Mouse (Mus musculus) kidney, adult 2 months (tissue): ENCODE results near the gene Tgfbrap1.

Source experiments
- CTCF ChIP-seq: fragments of 200-500 bp; conservative IDR thresholded peaks from 2 replicates; pipeline ENCODE4 v1.5.1; 2011; ENCODE audit warnings: low read depth, mild to moderate bottlenecking, control low read depth, low read length, moderate library complexity, mixed read lengths; ENCODE audit not compliant: insufficient read depth, insufficient read length
- POLR2A ChIP-seq: fragments of 200-500 bp; IDR thresholded peaks from one replicate; pipeline ENCODE4 v1.6.1; 2011; ENCODE audit warnings: low read depth, low read length, control low read depth

DNA sequence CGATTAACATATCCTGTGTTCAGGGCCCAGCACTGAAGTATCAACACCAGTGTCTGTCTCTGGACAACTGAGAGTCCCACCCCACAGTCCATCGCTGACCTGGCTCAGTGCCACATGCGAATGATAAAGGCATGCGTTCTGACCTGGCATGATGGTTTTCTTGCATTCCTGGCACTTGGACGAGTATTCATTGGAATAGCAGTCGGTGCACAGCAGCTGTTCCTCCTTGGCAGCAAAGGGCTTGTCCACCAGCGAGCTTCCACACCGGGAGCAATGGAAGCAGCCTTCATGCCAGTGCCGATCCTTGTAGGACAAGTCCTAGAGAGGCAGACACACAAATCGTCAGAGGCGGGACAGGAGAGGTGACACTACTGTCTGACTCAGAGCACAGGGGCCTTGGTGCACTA lies 43.1 kb upstream of the Tgfbrap1 start:
- TF ChIP-seq CTCF (no peak), POLR2A (no peak)
